ENCODE assay signal across 26 mouse cellular contexts in the genomic region with DNA sequence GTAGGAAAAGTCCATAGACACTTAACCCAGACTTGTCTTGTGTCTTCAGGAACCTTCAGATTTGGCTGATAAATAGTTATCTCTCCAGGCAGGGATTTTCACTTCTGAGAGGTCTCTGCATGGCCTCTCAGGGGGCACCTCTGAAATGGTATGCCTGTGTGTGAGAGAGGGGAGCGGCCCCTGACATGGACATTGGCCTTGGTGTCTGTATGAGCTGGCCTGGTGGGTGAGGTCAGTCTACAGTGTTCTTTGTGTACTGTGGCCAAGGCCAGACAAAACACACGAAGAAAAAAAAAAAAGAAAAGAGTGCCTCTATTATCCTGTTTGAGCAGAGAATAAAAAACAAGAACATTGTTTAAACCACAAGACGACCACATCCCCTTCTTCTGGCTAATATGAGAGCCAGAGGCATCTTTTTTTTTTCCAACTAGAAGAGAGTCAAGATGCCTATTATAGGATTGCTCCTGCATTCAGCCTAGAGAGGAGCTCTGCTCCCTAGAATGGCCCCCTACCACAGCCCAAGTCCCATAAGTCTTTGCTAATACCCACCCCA. TPM values are rescaled to one million over a fixed set of nuclear protein-coding genes. Genes with fewer than 3 reads are reported as not detected.
DNase-seq lines count a peak whose midpoint lies in the region; ATAC-seq and TF ChIP-seq lines count a peak whose summit lies in the region.
"Had no signal": no experiment of that assay in that cellular context is flagged by ENCODE, and none has a peak within 500 bp of the region (broad histone marks: within the 10 kb centered on the region; RNA-seq: fewer than 3 reads in every experiment).

No protein-coding gene starts in this region.

- TF ChIP-seq POLR2A in spleen, adult 2 months (IDR thresholded peaks at IDR 0.05; ENCODE audit: low read depth, low read length), result no peak

- H3K27me3 ChIP-seq in liver, embryonic 15.5 days, result no peaks in the 10 kb centered on the region; the same call in 1 of the 2 replicates
- no peaks in the 10 kb centered on the region for H3K27me3 ChIP-seq in liver, embryonic 12.5 days (replicated peaks)
- no peaks in the 10 kb centered on the region for H3K27me3 ChIP-seq in spleen, adult 2 months (ENCODE audit: control insufficient read depth, insufficient read depth, low read length)
- H3K27me3 ChIP-seq: embryonic facial prominence, embryonic 15.5 days; forebrain, embryonic 12.5 days; heart, embryonic 15.5 days; hindbrain, embryonic 13.5 days; midbrain, embryonic 13.5 days had no signal

- no peak for DNase-seq in spleen, adult 2 months (ENCODE audit: low read depth in 1 of 2, low spot score in 2 of 2)
- DNase-seq in spleen, adult 18-20 months, result no peak
- no peak for DNase-seq in heart, postnatal 10 days
- no peak for DNase-seq in right cerebral cortex, postnatal 36 days (ENCODE audit: low spot score in 2 of 2)
- DNase-seq: adrenal gland, adult 8-10 months; cerebellum, adult 2 months; cerebellum, postnatal 14 days; forebrain, postnatal 0 days; gastrocnemius, postnatal 10 days; heart, postnatal 36 days; kidney, adult 9 months; kidney, postnatal 10 days; lung, embryonic 14.5 days; right cerebral cortex, postnatal 25 days; thymus, postnatal 36 days had no signal

- 15% methylated on average over 3 of the region's 3 CpGs for whole genome bisulfite sequencing in liver, embryonic 15.5 days (ENCODE audit: insufficient replicate concordance)
- 30% methylated on average over 3 of the region's 3 CpGs for WGBS in liver, embryonic 12.5 days (ENCODE audit: insufficient replicate concordance)
- WGBS in spleen, adult 2 months, result 30% methylated on average over 3 of the region's 3 CpGs

- no peaks in the 10 kb centered on the region for H3K9me3 ChIP-seq in liver, embryonic 15.5 days (replicated peaks)
- no peaks in the 10 kb centered on the region for H3K9me3 ChIP-seq in liver, embryonic 12.5 days (replicated peaks)
- H3K9me3 ChIP-seq: embryonic facial prominence, embryonic 10.5 days; embryonic facial prominence, embryonic 15.5 days; forebrain, embryonic 12.5 days; heart, embryonic 10.5 days; heart, embryonic 15.5 days; hindbrain, embryonic 13.5 days; midbrain, embryonic 13.5 days had no signal

- 0 out of 2 replicates have a peak overlapping the region, but pooled peaks have one; percentile 1 for H3K27ac ChIP-seq in liver, embryonic 15.5 days (replicated peaks)
- no peak overlapping the region for H3K27ac ChIP-seq in liver, embryonic 12.5 days
- 0 out of 2 replicates have a peak overlapping the region, but pooled peaks have one; percentile 29 for H3K27ac ChIP-seq in spleen, adult 2 months (ENCODE audit: insufficient read depth, low read length)
- H3K27ac ChIP-seq: embryonic facial prominence, embryonic 10.5 days; embryonic facial prominence, embryonic 15.5 days; forebrain, embryonic 12.5 days; heart, embryonic 10.5 days; heart, embryonic 15.5 days; hindbrain, embryonic 13.5 days; midbrain, embryonic 13.5 days had no signal

- H3K9ac ChIP-seq in liver, embryonic 15.5 days, result no peak overlapping the region
- no peak overlapping the region for H3K9ac ChIP-seq in liver, embryonic 12.5 days
- H3K9ac ChIP-seq: embryonic facial prominence, embryonic 15.5 days; forebrain, embryonic 12.5 days; forebrain, postnatal 0 days; heart, embryonic 15.5 days; hindbrain, embryonic 13.5 days; lung, embryonic 14.5 days; midbrain, embryonic 13.5 days had no signal

- intact Hi-C loops in heart, postnatal 10 days (cut with DNase I), result no loop called here

- no peak overlapping the region for H3K4me2 ChIP-seq in liver, embryonic 15.5 days
- H3K4me2 ChIP-seq in liver, embryonic 12.5 days, result no peak overlapping the region
- H3K4me2 ChIP-seq: embryonic facial prominence, embryonic 15.5 days; forebrain, embryonic 12.5 days; heart, embryonic 15.5 days; hindbrain, embryonic 13.5 days; lung, embryonic 14.5 days; midbrain, embryonic 13.5 days had no signal

- no peak for ATAC-seq in liver, embryonic 15.5 days (ENCODE audit: insufficient read depth)
- no peak for ATAC-seq in liver, embryonic 12.5 days
- peak; percentile 9; the same call in 1 of the 2 replicates for ATAC-seq in granulocyte monocyte progenitor cell, adult 5-6 weeks (replicated peaks; ENCODE audit: poor library complexity, severe bottlenecking)
- ATAC-seq: forebrain, postnatal 0 days; intestine, postnatal 0 days; midbrain, embryonic 13.5 days had no signal

- H3K4me3 ChIP-seq in liver, embryonic 15.5 days (replicated peaks), result no peak overlapping the region
- no peak overlapping the region for H3K4me3 ChIP-seq in liver, embryonic 12.5 days
- no peak overlapping the region for H3K4me3 ChIP-seq in spleen, adult 2 months (ENCODE audit: extremely low read depth, insufficient read depth, insufficient read length)
- H3K4me3 ChIP-seq: embryonic facial prominence, embryonic 10.5 days; embryonic facial prominence, embryonic 15.5 days; forebrain, embryonic 12.5 days; heart, embryonic 10.5 days; heart, embryonic 15.5 days; hindbrain, embryonic 13.5 days; midbrain, embryonic 13.5 days had no signal

- H3K36me3 ChIP-seq in liver, embryonic 15.5 days (replicated peaks), result no peaks in the 10 kb centered on the region
- no peaks in the 10 kb centered on the region for H3K36me3 ChIP-seq in liver, embryonic 12.5 days
- no peaks in the 10 kb centered on the region for H3K36me3 ChIP-seq in spleen, adult 2 months (ENCODE audit: control insufficient read depth, insufficient read depth, low read length)
- H3K36me3 ChIP-seq: embryonic facial prominence, embryonic 10.5 days; embryonic facial prominence, embryonic 15.5 days; forebrain, embryonic 12.5 days; heart, embryonic 10.5 days; heart, embryonic 15.5 days; hindbrain, embryonic 13.5 days; midbrain, embryonic 13.5 days had no signal

- TF ChIP-seq CTCF in spleen, adult 2 months (IDR thresholded peaks at IDR 0.05; ENCODE audit: extremely low read depth, insufficient read depth, insufficient read length, insufficient replicate concordance), result no peak

- peaks cover 33% of the 10 kb centered on the region for H3K4me1 ChIP-seq in liver, embryonic 15.5 days (replicated peaks)
- peaks cover 34% of the 10 kb centered on the region for H3K4me1 ChIP-seq in liver, embryonic 12.5 days
- peaks cover 41% of the 10 kb centered on the region for H3K4me1 ChIP-seq in spleen, adult 2 months (ENCODE audit: control insufficient read depth, insufficient read depth, insufficient read length)

RNA-seq across cellular contexts. Expression of gene Traf1, which starts 18.0 kb away (rescaled TPM):
- polyA plus RNA-seq in liver, embryonic 15.5 days (2015; fragmentation: Nextera tagmentation; extraction: Ambion mirVana), result 0.29 and 0.61 TPM in 2 replicates
- 0.12 and 0.27 TPM in 2 replicates for polyA plus RNA-seq in liver, embryonic 12.5 days (2016; fragmentation: Nextera tagmentation; extraction: Ambion mirVana)
- 64.4 and 72.8 TPM in 2 replicates for polyA plus RNA-seq in spleen, adult 2 months (2012; rRNA removed)
- total RNA-seq in granulocyte monocyte progenitor cell, adult 5-6 weeks (2014; fragmentation: Nextera tagmentation), result not detected in 2 replicates
- total RNA-seq in granulocyte monocyte progenitor cell, adult 5-6 weeks (2017), result 0.09 and 0.15 TPM in 2 replicates
- total RNA-seq in heart, postnatal 10 days (2021), result 1 to 10 TPM; 1.3 to 1.8 TPM

Comparison
In these comparisons a context has a peak if more than half of its experiments do, and no peak if none do; other contexts are left out.
1. RNA of gene Traf1, which starts 18.0 kb away (polyA plus RNA-seq): 64.4 to 72.8 TPM in spleen, adult 2 months; 0.29 to 0.61 TPM in liver, embryonic 15.5 days and 0.12 to 0.27 TPM in liver, embryonic 12.5 days; every median in the first group is over 10 times any median in the second.